Mouse (Mus musculus): ENCODE measurements around the gene Fads3.

The Fads3 gene

GRCm38 (mm10) chr19:10070186-10070980, 29.0 kb downstream of the Fads3 start:
- no peak for DNase-seq (ENCODE audit: low spot score)

- peak; percentile 39 for DNase-seq (ENCODE audit: low spot score)
These were observed 29.8 kb downstream of the Fads3 start for GRCm38 (mm10) chr19:10071166-10071565.

GRCm38 (mm10) chr19:10071892-10072291, 30.5 kb downstream of the Fads3 start:
- DNase-seq (ENCODE audit: low spot score), result no peak

GRCm38 (mm10) chr19:10073145-10073544, 31.8 kb downstream of the Fads3 start:
- DNase-seq (ENCODE audit: low spot score), result no peak

GRCm38 (mm10) chr19:10078392-10078791, 37.0 kb downstream of the Fads3 start:
- DNase-seq (ENCODE audit: low spot score), result no peak

GRCm38 (mm10) chr19:10080384-10080783, 39.0 kb downstream of the Fads3 start:
- DNase-seq (ENCODE audit: low spot score), result peak; percentile 62

GRCm38 (mm10) chr19:10082105-10082504, 40.7 kb downstream of the Fads3 start:
- DNase-seq (ENCODE audit: low spot score), result no peak

GRCm38 (mm10) chr19:10085454-10085853, 44.1 kb downstream of the Fads3 start:
- DNase-seq (ENCODE audit: low spot score), result no peak

GRCm38 (mm10) chr19:10086976-10087375, 45.6 kb downstream of the Fads3 start:
- DNase-seq (ENCODE audit: low spot score), result no peak

- DNase-seq (ENCODE audit: low spot score), result no peak
These were observed 52.5 kb downstream of the Fads3 start for GRCm38 (mm10) chr19:10093829-10094228.

GRCm38 (mm10) chr19:10094695-10095094, 53.3 kb downstream of the Fads3 start:
- no peak for DNase-seq (ENCODE audit: low spot score)

- DNase-seq (ENCODE audit: low spot score), result no peak
These were observed 55.1 kb downstream of the Fads3 start for GRCm38 (mm10) chr19:10096371-10096876.

- no peak for DNase-seq (ENCODE audit: low spot score)
These were observed 56.5 kb downstream of the Fads3 start for GRCm38 (mm10) chr19:10097826-10098225.

- DNase-seq (ENCODE audit: low spot score), result peak; percentile 70
These were observed 59.3 kb downstream of the Fads3 start for GRCm38 (mm10) chr19:10100631-10101071.

GRCm38 (mm10) chr19:10101341-10102053, 60.1 kb downstream of the Fads3 start, which contains the start of gene Fads2:
TSS of gene Fads2 (minus strand) at chr19:10101746.
- peak; percentile 93 for DNase-seq (ENCODE audit: low spot score)

GRCm38 (mm10) chr19:10102054-10102700, 60.8 kb downstream of the Fads3 start:
- no peak for DNase-seq (ENCODE audit: low spot score)

GRCm38 (mm10) chr19:10104234-10104633, 62.9 kb downstream of the Fads3 start:
- peak; percentile 45 for DNase-seq (ENCODE audit: low spot score)

GRCm38 (mm10) chr19:10105034-10105493, 63.7 kb downstream of the Fads3 start:
- DNase-seq (ENCODE audit: low spot score), result no peak

- DNase-seq (ENCODE audit: low spot score), result no peak
These were observed 65.3 kb downstream of the Fads3 start for GRCm38 (mm10) chr19:10106634-10107033.

- DNase-seq (ENCODE audit: low spot score), result peak; percentile 34
These were observed 65.8 kb downstream of the Fads3 start for GRCm38 (mm10) chr19:10107051-10107611.

- DNase-seq (ENCODE audit: low spot score), result no peak
These were observed 66.8 kb downstream of the Fads3 start for GRCm38 (mm10) chr19:10108129-10108528.

GRCm38 (mm10) chr19:10108666-10109065, 67.3 kb downstream of the Fads3 start:
- no peak for DNase-seq (ENCODE audit: low spot score)

Data from ovary, adult 18-20 months (tissue).